Mouse (Mus musculus) adrenal gland, adult 10 weeks (tissue): ENCODE measurements around the gene Glud1. TPM values are rescaled to one million over a fixed set of nuclear protein-coding genes. Genes with fewer than 3 reads are reported as not detected.

ENCODE experiments used
- polyA plus RNA-seq: library from polyadenylated mRNA; stranded (reverse); fragments of 350-450 nt; fragmentation: Illumina TruSeq; extraction: RNeasy Lipid Tissue Mini Kit (QIAGEN cat#74804); gene quantifications from one replicate; pipeline ENCODE4 v1.2.3, GENCODE M21; 2014; ENCODE audit warnings: low read depth, low replicate concordance

Gene Glud1
- 229 TPM for polyA plus RNA-seq

DNA sequence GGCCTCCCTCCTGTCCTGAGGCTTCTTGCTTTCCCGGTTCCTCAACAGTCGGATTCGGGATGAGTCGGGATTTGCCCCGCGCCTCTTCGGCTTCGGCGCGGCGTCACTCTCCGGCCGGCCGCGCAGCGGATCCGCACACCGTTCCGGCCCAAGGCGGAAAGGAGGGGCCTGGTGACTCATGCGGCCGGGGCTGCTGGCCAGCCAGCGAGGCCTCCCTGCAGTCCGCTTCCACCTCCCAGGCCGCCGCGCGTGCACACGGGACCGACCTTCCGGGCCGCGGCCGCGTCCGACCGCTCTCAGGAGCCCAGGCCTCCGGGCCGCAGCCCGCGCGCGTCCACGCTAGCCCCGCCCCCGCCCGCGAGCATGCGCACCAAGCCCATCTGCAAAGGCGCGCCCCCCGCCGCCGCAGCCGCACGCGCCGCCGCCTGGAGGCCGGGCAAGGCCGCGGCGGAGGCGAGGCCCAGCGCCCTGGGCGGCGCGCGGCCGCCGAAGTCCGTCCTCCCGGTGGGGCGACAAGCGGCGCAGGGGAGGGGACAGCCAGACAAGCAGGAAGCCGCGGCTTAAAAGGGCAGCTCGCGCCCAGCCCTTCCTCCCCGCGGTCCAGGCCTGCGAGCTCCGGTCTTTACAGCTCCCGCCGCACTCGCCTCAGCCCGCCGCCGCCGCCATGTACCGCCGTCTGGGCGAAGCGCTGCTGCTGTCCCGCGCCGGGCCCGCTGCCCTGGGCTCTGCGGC lies at the start of gene Glud1, which contains the start of gene Shld2:
TSS of gene Glud1 (plus strand) at position 494 of the 732 bp plus-strand sequence.
TSS of gene Shld2 (minus strand) at position 260 of the 732 bp plus-strand sequence.

DNA sequence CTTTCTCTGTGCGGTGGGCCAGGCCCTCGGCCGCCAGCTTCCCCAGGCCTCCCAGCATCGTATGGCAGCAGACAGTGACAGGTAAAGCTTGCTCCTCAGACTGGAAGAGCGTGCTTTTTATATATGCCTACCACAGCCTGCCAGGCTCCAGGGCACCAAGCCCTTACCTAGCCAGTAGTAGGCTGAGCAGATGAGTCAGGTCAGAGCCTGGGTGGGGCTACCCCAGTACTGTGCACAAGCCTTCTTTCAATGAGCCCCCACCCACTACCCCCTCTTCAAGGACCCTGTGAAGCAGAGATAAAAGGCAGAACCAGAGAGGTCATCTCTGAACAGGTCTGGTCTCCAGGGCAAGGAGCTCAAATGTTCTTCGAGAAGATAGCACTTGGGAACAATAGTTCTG lies 44.8 kb downstream of the Glud1 start, which contains the start of gene Fam25c:
TSS of gene Fam25c (minus strand) at position 133 of the 400 bp plus-strand sequence.

GRCm38 (mm10) chr14:34374577-34374976 lies 64.0 kb downstream of the Glud1 start, which contains the start of gene Sncg:
TSS of gene Sncg (minus strand) at chr14:34374789.

GRCm38 (mm10) chr14:34375415-34375904 lies 64.9 kb downstream of the Glud1 start, which contains the start of gene Mmrn2:
TSS of gene Mmrn2 (plus strand) at chr14:34375465.

Other genes starting within 250 kb of the Glud1 start
- gene Anxa8, start 224.7 kb upstream of the Glud1 start, polyA plus RNA-seq = 0.52 TPM
- not detected for gene A630023A22Rik, start 208.0 kb upstream of the Glud1 start, polyA plus RNA-seq
- gene Npy4r, start 158.2 kb upstream of the Glud1 start, polyA plus RNA-seq = not detected
- 2.2 TPM for gene Gprin2, start 109.1 kb upstream of the Glud1 start, polyA plus RNA-seq
- 0.35 TPM for gene Syt15, start 91.1 kb upstream of the Glud1 start, polyA plus RNA-seq
- 23.3 TPM for gene Shld2, start 234 bp upstream of the Glud1 start, polyA plus RNA-seq
- gene Fam25c, start 44.7 kb downstream of the Glud1 start, polyA plus RNA-seq = not detected
- 1.3 TPM for gene Sncg, start 64.1 kb downstream of the Glud1 start, polyA plus RNA-seq
- gene Mmrn2, start 64.7 kb downstream of the Glud1 start, polyA plus RNA-seq = 18.5 TPM
- gene Bmpr1a, start 192.6 kb downstream of the Glud1 start, polyA plus RNA-seq = 203 TPM
- gene 9230112D13Rik, start 212.1 kb downstream of the Glud1 start, polyA plus RNA-seq = not detected